ENCODE assay signal across 9 mouse cellular contexts in genomic region chr1:156229448-156229847, GRCm38 (mm10). TPM values are rescaled to one million over a fixed set of nuclear protein-coding genes. Genes with fewer than 3 reads are reported as not detected.
DNase-seq lines count a peak whose midpoint lies in the region; ATAC-seq and TF ChIP-seq lines count a peak whose summit lies in the region.
"Had no signal": no experiment of that assay in that cellular context is flagged by ENCODE, and none has a peak within 500 bp of the region (broad histone marks: within the 10 kb centered on the region; RNA-seq: fewer than 3 reads in every experiment).

No protein-coding gene starts in this region.

- H3K4me1 ChIP-seq in forebrain, embryonic 10.5 days, result peaks cover 25% of the 10 kb centered on the region
- no peaks in the 10 kb centered on the region for H3K4me1 ChIP-seq in forebrain, embryonic 15.5 days
- no peaks in the 10 kb centered on the region for H3K4me1 ChIP-seq in MEL (ENCODE audit: control insufficient read depth in 1 of 2, insufficient read depth in 2 of 2, low read length in 2 of 2)
- H3K4me1 ChIP-seq in heart, embryonic 11.5 days (ENCODE audit: control insufficient read depth, insufficient read depth, low read length), result peaks cover 20% of the 10 kb centered on the region
- no peaks in the 10 kb centered on the region for H3K4me1 ChIP-seq in lung, postnatal 0 days (ENCODE audit: insufficient read depth, low read depth, low read length)

- peak; percentile 65 for DNase-seq in forebrain, embryonic 10.5 days (ENCODE audit: extremely low spot score, low spot score)
- DNase-seq in MEL (ENCODE audit: low read depth, low spot score), result peak; percentile 73
- peak; percentile 75 to 80 for DNase-seq in cerebellum, postnatal 10 days
- DNase-seq in layer of hippocampus, postnatal 10 days (ENCODE audit: low spot score in 2 of 2), result peak; percentile 66 to 76
- peak; percentile 57 for DNase-seq in lung, postnatal 0 days (ENCODE audit: low spot score)
- peak; percentile 49 for DNase-seq in right cerebral cortex, postnatal 14 days

- H3K27ac ChIP-seq in forebrain, embryonic 10.5 days, result peak overlapping the region; percentile 20; the same call in 1 of the 2 replicates
- H3K27ac ChIP-seq in forebrain, embryonic 15.5 days (replicated peaks), result no peak overlapping the region
- no peak overlapping the region for H3K27ac ChIP-seq in MEL (ENCODE audit: control insufficient read depth, low read depth, low read length)
- 0 out of 2 replicates have a peak overlapping the region, but pooled peaks have one; percentile 17 for H3K27ac ChIP-seq in heart, embryonic 11.5 days (ENCODE audit: low read depth, low read length)
- no peak overlapping the region for H3K27ac ChIP-seq in lung, postnatal 0 days (ENCODE audit: low read length)
- H3K27ac ChIP-seq: macrophage had no signal

- TF ChIP-seq EP300 in MEL (IDR thresholded peaks at IDR 0.05; ENCODE audit: low read depth in 1 of 2, low read length in 2 of 2), result no peak
- no peak for TF ChIP-seq EP300 in lung, postnatal 0 days (IDR thresholded peaks at IDR 0.05)

- no peaks in the 10 kb centered on the region for H3K79me2 ChIP-seq in MEL (ENCODE audit: control insufficient read depth, insufficient read depth, low read length, poor library complexity)

- TF ChIP-seq POLR2A in MEL (IDR thresholded peaks at IDR 0.05; ENCODE audit: control insufficient read depth in 1 of 2, insufficient read depth in 1 of 2, low read depth in 1 of 2, low read length in 2 of 2, poor library complexity in 1 of 2), result no peak

- H3K9ac ChIP-seq in forebrain, embryonic 15.5 days (replicated peaks), result no peak overlapping the region
- no peak overlapping the region for H3K9ac ChIP-seq in MEL (ENCODE audit: control insufficient read depth, low read depth, low read length, poor library complexity, severe bottlenecking)
- no peak overlapping the region for H3K9ac ChIP-seq in heart, embryonic 11.5 days (ENCODE audit: low read depth, low read length)
- H3K9ac ChIP-seq in lung, postnatal 0 days (replicated peaks; ENCODE audit: low read depth), result no peak overlapping the region

- WGBS in forebrain, embryonic 10.5 days, result 31% methylated on average over 7 of the region's 7 CpGs
- 28% methylated on average over 7 of the region's 7 CpGs for WGBS in forebrain, embryonic 15.5 days
- WGBS in heart, embryonic 11.5 days (ENCODE audit: insufficient replicate concordance), result 24% methylated on average over 7 of the region's 7 CpGs
- WGBS in lung, postnatal 0 days, result 17% methylated on average over 7 of the region's 7 CpGs

- peak; percentile 77 for TF ChIP-seq RAD21 in MEL (IDR thresholded peaks at IDR 0.05; ENCODE audit: low read depth, low read length)

- no peak overlapping the region for H3K4me2 ChIP-seq in forebrain, embryonic 15.5 days (replicated peaks)
- no peak overlapping the region for H3K4me2 ChIP-seq in heart, embryonic 11.5 days
- H3K4me2 ChIP-seq in lung, postnatal 0 days (replicated peaks; ENCODE audit: low read depth, low read length), result no peak overlapping the region

- H3K27me3 ChIP-seq in forebrain, embryonic 10.5 days (ENCODE audit: poor library complexity, severe bottlenecking), result no peaks in the 10 kb centered on the region
- no peaks in the 10 kb centered on the region for H3K27me3 ChIP-seq in forebrain, embryonic 15.5 days
- H3K27me3 ChIP-seq in MEL (ENCODE audit: control insufficient read depth in 1 of 2, insufficient read depth in 2 of 2, low read length in 2 of 2), result no peaks in the 10 kb centered on the region
- H3K27me3 ChIP-seq in heart, embryonic 11.5 days (ENCODE audit: control insufficient read depth, insufficient read depth, low read length), result no peaks in the 10 kb centered on the region
- no peaks in the 10 kb centered on the region for H3K27me3 ChIP-seq in lung, postnatal 0 days (replicated peaks; ENCODE audit: insufficient read depth, low read length)

- H3K36me3 ChIP-seq in forebrain, embryonic 10.5 days (replicated peaks), result no peaks in the 10 kb centered on the region
- no peaks in the 10 kb centered on the region for H3K36me3 ChIP-seq in forebrain, embryonic 15.5 days
- no peaks in the 10 kb centered on the region for H3K36me3 ChIP-seq in MEL (ENCODE audit: control insufficient read depth in 1 of 2, insufficient read depth in 2 of 2, low read length in 2 of 2)
- H3K36me3 ChIP-seq in heart, embryonic 11.5 days (ENCODE audit: control insufficient read depth, insufficient read depth, low read length), result no peaks in the 10 kb centered on the region
- no peaks in the 10 kb centered on the region for H3K36me3 ChIP-seq in lung, postnatal 0 days (ENCODE audit: insufficient read depth, low read length)

- peaks cover 5% of the 10 kb centered on the region for H3K9me3 ChIP-seq in forebrain, embryonic 10.5 days
- no peaks in the 10 kb centered on the region for H3K9me3 ChIP-seq in forebrain, embryonic 15.5 days
- no peaks in the 10 kb centered on the region for H3K9me3 ChIP-seq in MEL (replicated peaks; ENCODE audit: insufficient read depth, low read length)
- no peaks in the 10 kb centered on the region for H3K9me3 ChIP-seq in heart, embryonic 11.5 days (replicated peaks; ENCODE audit: control insufficient read depth, low read length)
- no peaks in the 10 kb centered on the region for H3K9me3 ChIP-seq in lung, postnatal 0 days (ENCODE audit: low read length)

- no peak overlapping the region for H3K4me3 ChIP-seq in forebrain, embryonic 10.5 days
- H3K4me3 ChIP-seq in forebrain, embryonic 15.5 days, result no peak overlapping the region
- H3K4me3 ChIP-seq in MEL (ENCODE audit: control insufficient read depth in 1 of 2, insufficient read depth in 1 of 2, low read depth in 2 of 2, low read length in 2 of 2), result no peak overlapping the region
- no peak overlapping the region for H3K4me3 ChIP-seq in heart, embryonic 11.5 days (ENCODE audit: low read depth, low read length)
- H3K4me3 ChIP-seq in lung, postnatal 0 days (ENCODE audit: low read depth, low read length), result no peak overlapping the region

- no peak for ATAC-seq in forebrain, embryonic 15.5 days (replicated peaks)
- 0 out of 2 replicates have a peak, but pooled peaks have one; percentile 28 for ATAC-seq in heart, embryonic 11.5 days (replicated peaks; ENCODE audit: insufficient number of reproducible peaks, low FRiP score, low TSS enrichment)
- ATAC-seq in lung, postnatal 0 days, result no peak

- TF ChIP-seq CTCF in MEL (IDR thresholded peaks at IDR 0.05 in 2 of 3, conservative IDR thresholded peaks at IDR 0.05 in 1 of 3; ENCODE audit: control insufficient read depth in 1 of 3, insufficient read depth in 1 of 3, low read depth in 2 of 3, low read length in 3 of 3, poor library complexity in 1 of 3, severe bottlenecking in 1 of 3), result peak; percentile 75 to 88 (median 86)
- TF ChIP-seq CTCF in lung, postnatal 0 days (IDR thresholded peaks at IDR 0.05), result peak; percentile 87

TF ChIP-seq in MEL, 35 proteins besides CTCF, POLR2A, EP300 and RAD21:
- TF ChIP-seq ELF1 (IDR thresholded peaks at IDR 0.05; ENCODE audit: low read depth, low read length) (no peak), TBP (IDR thresholded peaks at IDR 0.05; ENCODE audit: low read depth, low read length) (0 out of 2 replicates have a peak, but pooled peaks have one; percentile 19), SMC3 (IDR thresholded peaks at IDR 0.05; ENCODE audit: low read depth, low read length) (peak; percentile 98), ZC3H11A (IDR thresholded peaks at IDR 0.05; ENCODE audit: low read depth, low read length) (peak; percentile 74)
TF ChIP-seq in MEL: peak in this region for 3.

RNA-seq across cellular contexts. Expression of gene Fam163a, which starts 24.6 kb away (rescaled TPM):
- polyA plus RNA-seq in forebrain, embryonic 10.5 days (2016; fragmentation: Nextera tagmentation; extraction: Ambion mirVana), result 2.6 and 3.0 TPM in 2 replicates
- polyA plus RNA-seq in forebrain, embryonic 15.5 days (2015; fragmentation: Nextera tagmentation; extraction: Ambion mirVana), result 2.4 and 3.0 TPM in 2 replicates
- total RNA-seq in MEL (2012; rRNA removed), result not detected in 2 replicates
- polyA plus RNA-seq in MEL (2012; ENCODE audit: insufficient read depth in 1 of 2, insufficient read length in 2 of 2, low read depth in 1 of 2, low replicate concordance in 2 of 2, missing spikeins in 1 of 2), result not detected
- 2.0 and 2.9 TPM in 2 replicates for polyA plus RNA-seq in heart, embryonic 11.5 days (2014; fragmentation: Nextera tagmentation; extraction: Ambion mirVana)
- total RNA-seq in layer of hippocampus, postnatal 10 days (2021), result 10 to 100 TPM; 29.0 to 35.8 TPM
- polyA plus RNA-seq in lung, postnatal 0 days (2015; fragmentation: Nextera tagmentation; extraction: Ambion mirVana), result 0.04 and 0.10 TPM in 2 replicates
- polyA plus RNA-seq: macrophage had no signal

Comparison
In these comparisons a context has a peak if more than half of its experiments do, and no peak if none do; other contexts are left out.
1. H3K27ac ChIP-seq: peak in forebrain, embryonic 10.5 days (single experiment) and heart, embryonic 11.5 days (single experiment); none in forebrain, embryonic 15.5 days (single experiment), MEL (single experiment) and lung, postnatal 0 days (single experiment).
2. Peak in every context shown above with its lines, with median percentiles within 50 percentile points of each other: DNase-seq.